25 mouse cellular contexts compared by ENCODE assay signal in the genomic region with DNA sequence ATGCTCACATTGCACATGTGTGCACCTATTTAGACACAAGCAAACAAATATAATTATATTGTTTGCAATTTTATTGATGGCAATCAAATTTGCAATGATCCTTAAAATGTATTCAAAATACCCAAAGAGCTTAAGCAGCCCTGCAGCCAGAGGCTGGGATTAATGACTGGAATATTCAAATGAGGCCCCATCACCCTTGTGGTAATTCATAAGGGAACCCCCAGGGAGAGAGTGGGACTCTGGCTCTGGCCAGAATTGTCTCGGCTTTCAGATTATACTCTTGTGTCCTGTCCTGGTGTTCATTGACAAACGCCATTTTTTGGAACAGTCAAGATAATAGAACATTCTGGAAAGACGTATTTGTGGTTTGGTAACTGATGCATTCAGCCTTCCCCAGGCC.
DNase-seq lines count a peak whose midpoint lies in the region; ATAC-seq and TF ChIP-seq lines count a peak whose summit lies in the region.
"Had no signal": no experiment of that assay in that cellular context is flagged by ENCODE, and none has a peak within 500 bp of the region (broad histone marks: within the 10 kb centered on the region; RNA-seq: fewer than 3 reads in every experiment).

No protein-coding gene starts in this region.

- H3K27me3 ChIP-seq in hindbrain, embryonic 12.5 days = no peaks in the 10 kb centered on the region
- H3K27me3 ChIP-seq in hindbrain, embryonic 10.5 days (ENCODE audit: insufficient read depth, poor library complexity, severe bottlenecking) = no peaks in the 10 kb centered on the region
- H3K27me3 ChIP-seq in midbrain, embryonic 14.5 days (ENCODE audit: control insufficient read depth, insufficient read depth, low read length) = no peaks in the 10 kb centered on the region
- H3K27me3 ChIP-seq in midbrain, embryonic 10.5 days (ENCODE audit: low read depth, poor library complexity, severe bottlenecking) = no peaks in the 10 kb centered on the region
- H3K27me3 ChIP-seq: CH12.LX; embryonic facial prominence, embryonic 12.5 days; forebrain, embryonic 13.5 days; forebrain, embryonic 15.5 days; Patski had no signal

- WGBS in hindbrain, embryonic 12.5 days = 56% methylated on average over 3 of the region's 3 CpGs
- WGBS in hindbrain, embryonic 10.5 days = 86% methylated on average over 3 of the region's 3 CpGs
- WGBS in midbrain, embryonic 14.5 days = 35% methylated on average over 3 of the region's 3 CpGs
- 86% methylated on average over 3 of the region's 3 CpGs for WGBS in midbrain, embryonic 10.5 days

- peak overlapping the region; percentile 31; the same call in 1 of the 2 replicates for H3K27ac ChIP-seq in hindbrain, embryonic 12.5 days
- H3K27ac ChIP-seq in hindbrain, embryonic 10.5 days = no peak overlapping the region
- no peak overlapping the region for H3K27ac ChIP-seq in midbrain, embryonic 14.5 days (replicated peaks; ENCODE audit: low read depth, low read length)
- no peak overlapping the region for H3K27ac ChIP-seq in midbrain, embryonic 10.5 days (replicated peaks)
- H3K27ac ChIP-seq: embryonic facial prominence, embryonic 10.5 days; embryonic facial prominence, embryonic 12.5 days; forebrain, embryonic 13.5 days; forebrain, embryonic 15.5 days had no signal

- TF ChIP-seq CTCF in brain, embryonic 14.5 days (IDR thresholded peaks at IDR 0.05; ENCODE audit: borderline replicate concordance, extremely low read depth, insufficient read depth, insufficient read length) = no peak

- no peak for TF ChIP-seq POLR2A in brain, embryonic 14.5 days (IDR thresholded peaks at IDR 0.05; ENCODE audit: borderline replicate concordance, extremely low read depth, insufficient read depth, insufficient read length, poor library complexity, severe bottlenecking)

- H3K4me2 ChIP-seq in hindbrain, embryonic 12.5 days (replicated peaks) = no peak overlapping the region
- no peak overlapping the region for H3K4me2 ChIP-seq in midbrain, embryonic 14.5 days (ENCODE audit: low read length)
- H3K4me2 ChIP-seq: embryonic facial prominence, embryonic 12.5 days; forebrain, embryonic 13.5 days; forebrain, embryonic 15.5 days had no signal

- H3K9me3 ChIP-seq in hindbrain, embryonic 12.5 days (replicated peaks) = no peaks in the 10 kb centered on the region
- H3K9me3 ChIP-seq in hindbrain, embryonic 10.5 days = no peaks in the 10 kb centered on the region
- no peaks in the 10 kb centered on the region for H3K9me3 ChIP-seq in midbrain, embryonic 14.5 days (ENCODE audit: control insufficient read depth, low read length)
- no peaks in the 10 kb centered on the region for H3K9me3 ChIP-seq in midbrain, embryonic 10.5 days (replicated peaks)
- H3K9me3 ChIP-seq: embryonic facial prominence, embryonic 10.5 days; embryonic facial prominence, embryonic 12.5 days; forebrain, embryonic 13.5 days; forebrain, embryonic 15.5 days had no signal

- peaks cover 21% of the 10 kb centered on the region for H3K4me1 ChIP-seq in hindbrain, embryonic 12.5 days
- H3K4me1 ChIP-seq in hindbrain, embryonic 10.5 days (replicated peaks) = 0 out of 2 replicates have a peak, but pooled peaks cover 4% of the 10 kb centered on the region
- H3K4me1 ChIP-seq in midbrain, embryonic 14.5 days (ENCODE audit: control insufficient read depth, insufficient read depth, low read length) = 0 out of 2 replicates have a peak, but pooled peaks cover 8% of the 10 kb centered on the region
- H3K4me1 ChIP-seq in midbrain, embryonic 10.5 days = no peaks in the 10 kb centered on the region

- peak; percentile 51; the same call in 1 of the 2 replicates for ATAC-seq in hindbrain, embryonic 12.5 days (ENCODE audit: low FRiP score)
- ATAC-seq in midbrain, embryonic 14.5 days (ENCODE audit: low FRiP score, low TSS enrichment) = no peak
- ATAC-seq: activated CD4-positive, CD25-positive, alpha-beta regulatory T cell, adult 4 months; CD4-positive, CD25-positive, alpha-beta regulatory T cell, adult 4 months; forebrain, embryonic 13.5 days; forebrain, embryonic 15.5 days; forebrain, postnatal 0 days; Patski had no signal

- no peak overlapping the region for H3K4me3 ChIP-seq in hindbrain, embryonic 12.5 days
- H3K4me3 ChIP-seq in hindbrain, embryonic 10.5 days = no peak overlapping the region
- no peak overlapping the region for H3K4me3 ChIP-seq in midbrain, embryonic 14.5 days (replicated peaks; ENCODE audit: low read depth, low read length)
- no peak overlapping the region for H3K4me3 ChIP-seq in midbrain, embryonic 10.5 days
- H3K4me3 ChIP-seq: embryonic facial prominence, embryonic 10.5 days; embryonic facial prominence, embryonic 12.5 days; forebrain, embryonic 13.5 days; forebrain, embryonic 15.5 days had no signal

- H3K9ac ChIP-seq in hindbrain, embryonic 12.5 days = no peak overlapping the region
- H3K9ac ChIP-seq in midbrain, embryonic 14.5 days (replicated peaks; ENCODE audit: low read length) = no peak overlapping the region
- H3K9ac ChIP-seq: embryonic facial prominence, embryonic 12.5 days; forebrain, embryonic 13.5 days; forebrain, embryonic 15.5 days; forebrain, postnatal 0 days had no signal

- H3K36me3 ChIP-seq in hindbrain, embryonic 12.5 days = no peaks in the 10 kb centered on the region
- no peaks in the 10 kb centered on the region for H3K36me3 ChIP-seq in hindbrain, embryonic 10.5 days
- H3K36me3 ChIP-seq in midbrain, embryonic 14.5 days (ENCODE audit: control insufficient read depth, insufficient read depth, low read length) = no peaks in the 10 kb centered on the region
- no peaks in the 10 kb centered on the region for H3K36me3 ChIP-seq in midbrain, embryonic 10.5 days
- H3K36me3 ChIP-seq: embryonic facial prominence, embryonic 10.5 days; embryonic facial prominence, embryonic 12.5 days; forebrain, embryonic 15.5 days; G1E had no signal

- DNase-seq in hindbrain, embryonic 10.5 days (ENCODE audit: low spot score) = no peak
- peak; percentile 57 for DNase-seq in midbrain, embryonic 14.5 days
- DNase-seq in midbrain, embryonic 10.5 days (ENCODE audit: low spot score) = no peak
- peak; percentile 30 for DNase-seq in brain, embryonic 14.5 days (ENCODE audit: low read depth)
- DNase-seq: adrenal gland, adult 8-10 months; adrenal gland, postnatal 14 days; adrenal gland, postnatal 36 days; B cell, adult 2 months; cerebellum, adult 11 months; cerebellum, adult 18-20 months; cerebellum, adult 8-10 months; cerebellum, adult 9-11 months; cerebellum, postnatal 14 days; cerebellum, postnatal 36 days; forebrain, postnatal 0 days had no signal

Comparison
In these comparisons a context has a peak if more than half of its experiments do, and no peak if none do; other contexts are left out.
1. DNase-seq: peak in midbrain, embryonic 14.5 days (single experiment) and brain, embryonic 14.5 days (single experiment); none in hindbrain, embryonic 10.5 days (single experiment) and midbrain, embryonic 10.5 days (single experiment).